Mouse (Mus musculus) forebrain, embryonic 16.5 days (tissue): Measurements from ENCODE around the gene Kat8. TPM values are rescaled to one million over a fixed set of nuclear protein-coding genes. Genes with fewer than 3 reads are reported as not detected.
A peak's percentile ranks its signal among the peaks of the same experiment; 100 is the strongest.

Experiments
- ATAC-seq: fragments of 200-750 bp; cut with Nextera tagmentation; 2 replicates; pipeline ENCODE4 v1.8.0; 2017; ENCODE audit warnings: mild to moderate bottlenecking, moderate library complexity
- H3K27ac ChIP-seq: fragments of 300-500 bp; sonication (generic); 2 replicates; pipeline ENCODE4 v1.5.1; 2014; ENCODE audit warnings: low read length, control low read depth
- H3K27me3 ChIP-seq: fragments of 300-500 bp; sonication (generic); replicated peaks from 2 replicates; pipeline ENCODE4 v1.6.1; 2014; ENCODE audit warnings: low read length; ENCODE audit not compliant: control insufficient read depth, insufficient read depth
- H3K36me3 ChIP-seq: fragments of 300-500 bp; sonication (generic); 2 replicates; pipeline ENCODE4 v1.6.1; 2014; ENCODE audit not compliant: control insufficient read depth, insufficient read depth
- H3K4me1 ChIP-seq: fragments of 300-500 bp; sonication (generic); replicated peaks from 2 replicates; pipeline ENCODE4 v1.6.1; 2014; ENCODE audit warnings: low read length; ENCODE audit not compliant: control insufficient read depth, insufficient read depth
- H3K4me2 ChIP-seq: fragments of 300-500 bp; sonication (generic); 2 replicates; pipeline ENCODE4 v1.6.1; 2014; ENCODE audit warnings: mild to moderate bottlenecking, low read length, control low read depth
- H3K4me3 ChIP-seq: fragments of 300-500 bp; sonication (generic); replicated peaks from 2 replicates; pipeline ENCODE4 v1.5.1; 2014; ENCODE audit warnings: mild to moderate bottlenecking, low read length, control low read depth
- H3K9ac ChIP-seq: fragments of 300-500 bp; sonication (generic); replicated peaks from 2 replicates; pipeline ENCODE4 v1.6.1; 2014; ENCODE audit warnings: low read depth, low read length, control low read depth
- H3K9me3 ChIP-seq: fragments of 300-500 bp; sonication (generic); 2 replicates; pipeline ENCODE4 v1.6.1; 2016; ENCODE audit warnings: low read length; ENCODE audit not compliant: control insufficient read depth
- WGBS: fragments of 180-500 bp; shearing (Covaris S2); extraction: QIAGEN DNeasy Blood & Tissue Kit; methylation state at CpG from one replicate; pipeline ENCODE4 v1.1.7; 2014; 5-methylcytosine and 5-hydroxymethylcytosine counted together
- polyA plus RNA-seq: library from polyadenylated mRNA; unstranded; fragments of >200 nt; fragmentation: Nextera tagmentation; extraction: Ambion mirVana; gene quantifications from 2 replicates; pipeline ENCODE4 v1.2.1, GENCODE M21; 2015

Kat8 gene
- polyA plus RNA-seq, 1 experiment from 2014 or later, result 53.3 TPM

DNA sequence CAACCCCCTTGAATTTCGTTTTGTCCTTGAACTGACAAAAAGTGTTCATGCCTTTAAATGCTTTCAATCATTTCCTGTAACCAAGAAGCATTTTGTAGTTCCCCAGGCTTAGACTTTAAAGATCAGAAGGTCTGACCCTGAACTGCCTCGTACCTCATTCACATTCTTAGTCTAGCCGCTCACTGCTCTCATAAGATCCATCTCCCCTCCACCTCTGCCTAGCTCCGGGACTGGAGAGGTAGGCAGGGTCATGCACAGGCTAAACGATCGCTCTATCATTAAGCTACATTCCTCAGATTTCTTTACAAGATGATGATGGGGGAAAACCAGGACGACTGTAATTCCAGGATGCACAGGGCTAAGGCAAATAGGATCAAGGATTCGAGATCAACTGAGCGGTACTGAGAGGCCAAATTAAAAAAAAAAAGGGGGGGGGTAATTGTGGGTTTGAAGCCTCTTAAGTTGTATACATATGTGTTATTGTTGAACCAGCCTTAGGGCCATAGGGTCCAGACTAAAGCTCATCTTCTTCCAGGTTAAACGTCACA lies 54.1 kb downstream of the Kat8 start:
- Histone ChIP-seq H3K4me1 (peaks cover 22% of the 10 kb centered on the region), H3K4me2 (peak overlapping the region; percentile 56), H3K36me3 (peaks cover 10% of the 10 kb centered on the region), H3K4me3 (peak overlapping the region; percentile 93), H3K27ac (peak overlapping the region; percentile 97), H3K9me3 (no peaks in the 10 kb centered on the region), H3K27me3 (no peaks in the 10 kb centered on the region), H3K9ac (peak overlapping the region; percentile 93)
- WGBS, result 10% methylated on average over 10 of the region's 10 CpGs
- ATAC-seq, result no peak

DNA sequence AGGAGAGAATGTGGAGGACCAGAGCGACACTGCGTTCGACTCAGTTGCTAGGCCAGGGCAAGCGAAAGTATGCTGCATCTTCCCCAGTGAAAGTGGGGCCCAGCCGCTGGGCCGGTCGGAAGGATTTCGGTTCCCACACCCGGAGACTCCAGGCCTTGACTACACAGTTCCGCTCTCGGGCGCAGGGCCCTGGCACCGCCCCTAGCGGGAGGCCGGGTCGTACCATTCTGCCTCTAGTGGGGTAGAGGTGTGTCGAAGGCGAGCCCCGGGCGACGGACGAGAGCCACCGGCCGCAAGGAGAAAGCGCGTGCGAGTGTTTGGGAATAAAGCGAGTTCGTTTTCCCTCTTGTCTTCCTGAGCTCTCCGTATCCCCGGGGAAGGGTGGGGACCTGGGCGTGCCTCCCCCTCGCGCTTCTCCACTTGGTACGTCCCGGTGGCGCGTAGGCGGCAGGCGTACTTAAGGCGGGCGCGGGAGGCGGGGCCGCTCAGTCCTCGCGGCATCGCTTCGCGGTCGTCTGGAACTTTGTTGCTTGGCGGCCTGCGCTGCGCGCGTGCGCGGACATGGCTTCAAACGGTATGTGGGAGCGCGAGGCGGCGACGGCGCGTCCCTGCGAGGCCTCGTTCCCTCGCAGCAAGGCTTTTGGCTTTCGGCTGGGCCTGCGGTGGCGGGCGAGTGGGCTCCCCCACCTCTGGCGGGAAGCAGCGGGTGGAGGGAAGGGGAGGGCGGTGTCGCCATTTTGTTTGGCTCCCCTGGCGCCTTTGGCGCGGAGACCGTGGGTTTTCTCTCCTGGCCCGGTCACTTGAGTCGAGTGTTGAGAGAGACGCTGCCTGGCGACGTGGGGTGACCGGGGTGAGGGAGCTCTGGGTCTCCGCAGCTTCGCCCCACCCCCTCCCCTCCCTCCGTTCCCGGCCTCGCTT lies 54.9 kb downstream of the Kat8 start, which contains the start of gene Fus:
Gene Fus, plus strand, starts transcription at position 454 of the 918 bp plus-strand sequence.
- Histone ChIP-seq H3K4me1 (peaks cover 22% of the 10 kb centered on the region), H3K27ac (peak within 1 kb of the TSS; percentile 97), H3K4me3 (peak within 1 kb of the TSS; percentile 93), H3K4me2 (peak within 1 kb of the TSS; percentile 80), H3K36me3 (peaks cover 15% of the 10 kb centered on the region), H3K27me3 (no peaks in the 10 kb centered on the region), H3K9me3 (no peaks in the 10 kb centered on the region), H3K9ac (peak within 1 kb of the TSS; percentile 93)
- under 1% methylated on average over 86 of the region's 92 CpGs for WGBS
- ATAC-seq, result peak; percentile 94

DNA sequence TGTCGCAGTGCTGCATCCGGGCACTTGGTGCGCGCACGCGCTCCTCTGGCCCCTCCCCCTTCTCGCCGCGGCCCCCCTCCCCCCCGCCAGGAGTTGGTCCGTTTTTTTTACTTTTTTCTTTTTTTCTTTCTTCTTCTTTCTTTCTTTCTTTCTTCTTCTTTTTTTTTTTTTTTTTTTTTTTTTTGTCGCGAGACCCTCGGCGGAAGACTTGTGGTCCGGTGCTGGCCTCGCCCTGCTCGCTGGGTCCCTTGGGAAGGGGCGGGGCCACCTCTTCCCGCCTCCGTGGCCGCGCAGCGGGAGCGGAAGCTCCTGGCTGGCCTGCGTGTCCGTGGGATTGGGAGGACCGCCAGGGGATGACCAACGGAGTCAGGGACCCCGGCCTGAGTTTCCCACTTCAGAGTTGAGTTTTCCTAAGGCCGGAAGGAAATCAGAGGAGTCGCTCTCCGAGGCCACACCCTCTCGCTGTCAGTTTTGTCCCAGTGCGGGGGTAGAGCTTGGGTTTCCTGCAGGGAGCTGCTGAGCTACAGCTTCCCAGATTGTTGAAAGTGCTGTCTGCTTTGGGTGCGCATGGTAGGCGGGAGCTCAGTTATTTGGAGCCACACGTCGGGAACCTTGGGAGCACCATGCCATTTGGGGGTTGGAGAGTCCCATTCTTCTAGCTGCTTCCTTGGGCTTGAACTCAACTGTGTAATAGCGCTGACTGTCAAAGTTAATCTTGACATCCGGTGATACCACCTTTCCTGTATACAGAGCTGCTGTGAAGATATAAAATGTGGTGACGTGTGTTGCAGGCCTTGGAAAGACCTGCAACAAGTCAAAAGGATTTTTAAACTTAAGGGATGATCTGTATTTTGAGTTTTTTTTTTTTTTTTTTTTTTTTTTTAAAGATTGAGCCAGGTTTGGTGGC lies 55.9 kb downstream of the Kat8 start:
- no peaks in the 10 kb centered on the region for H3K27me3 ChIP-seq
- H3K36me3 ChIP-seq, result peaks cover 23% of the 10 kb centered on the region
- peaks cover 22% of the 10 kb centered on the region for H3K4me1 ChIP-seq
- under 1% methylated on average over 40 of the region's 42 CpGs for WGBS
- H3K9me3 ChIP-seq, result no peaks in the 10 kb centered on the region
- H3K9ac ChIP-seq, result peak overlapping the region; percentile 93
- H3K27ac ChIP-seq, result peak overlapping the region; percentile 97
- peak; percentile 24; the same call in 1 of the 2 replicates for ATAC-seq
- H3K4me3 ChIP-seq, result peak overlapping the region; percentile 93
- H3K4me2 ChIP-seq, result peak overlapping the region; percentile 80

DNA sequence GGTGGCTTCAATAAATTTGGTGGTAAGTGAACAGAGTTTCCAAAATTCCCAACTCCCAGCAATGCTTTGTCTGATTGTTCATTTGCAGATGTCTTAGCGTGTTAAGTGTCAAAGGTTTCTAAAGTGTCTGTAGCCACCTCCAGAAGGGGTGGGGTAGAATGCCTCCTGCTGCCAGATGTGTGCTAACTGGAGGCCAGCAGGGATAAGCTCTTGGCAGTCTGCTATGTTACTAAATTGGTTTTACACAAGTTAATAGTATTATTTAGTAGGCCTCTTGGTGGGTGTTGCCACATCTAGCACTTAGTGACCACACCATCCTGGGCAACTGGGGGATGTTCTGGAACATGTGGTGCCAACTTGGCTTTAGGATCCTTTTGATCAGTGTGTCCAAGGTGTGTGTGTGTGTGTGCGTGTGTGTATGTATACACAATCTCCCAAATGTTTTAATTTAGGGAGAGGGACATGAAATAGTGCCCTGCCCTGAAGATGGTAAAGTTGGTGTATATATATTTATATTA lies 62.2 kb downstream of the Kat8 start:
- H3K4me2 ChIP-seq, result no peak overlapping the region
- peaks cover 67% of the 10 kb centered on the region for H3K36me3 ChIP-seq
- H3K27ac ChIP-seq, result no peak overlapping the region
- ATAC-seq, result no peak
- no peak overlapping the region for H3K4me3 ChIP-seq
- 95% methylated on average over 2 of the region's 2 CpGs for WGBS
- H3K9me3 ChIP-seq, result no peaks in the 10 kb centered on the region
- H3K27me3 ChIP-seq, result no peaks in the 10 kb centered on the region
- peaks cover 8% of the 10 kb centered on the region for H3K4me1 ChIP-seq
- no peak overlapping the region for H3K9ac ChIP-seq

Other genes with a start within 250 kb of the Kat8 start
- 30.6 and 33.8 TPM in 2 replicates for gene Bcl7c, start 203.6 kb upstream of the Kat8 start, polyA plus RNA-seq
- 3.5 and 4.5 TPM in 2 replicates for gene Ctf1, start 199.8 kb upstream of the Kat8 start, polyA plus RNA-seq
- 0.11 and 0.17 TPM in 2 replicates for gene Ctf2, start 180.3 kb upstream of the Kat8 start, polyA plus RNA-seq
- gene Fbxl19, start 168.0 kb upstream of the Kat8 start, polyA plus RNA-seq, result 8.0 and 8.4 TPM in 2 replicates
- 9.5 and 9.6 TPM in 2 replicates for gene Orai3, start 142.7 kb upstream of the Kat8 start, polyA plus RNA-seq
- 19.8 and 20.7 TPM in 2 replicates for gene Setd1a, start 135.8 kb upstream of the Kat8 start, polyA plus RNA-seq
- not detected in 2 replicates for gene Gm49388, start 126.9 kb upstream of the Kat8 start, polyA plus RNA-seq
- gene Hsd3b7, start 111.9 kb upstream of the Kat8 start, polyA plus RNA-seq, result 7.3 and 10.7 TPM in 2 replicates
- gene Stx4a, start 88.2 kb upstream of the Kat8 start, polyA plus RNA-seq, result 17.8 and 22.2 TPM in 2 replicates
- gene Stx1b, start 88.0 kb upstream of the Kat8 start, polyA plus RNA-seq, result 37.9 and 50.8 TPM in 2 replicates
- 14.4 and 15.4 TPM in 2 replicates for gene Zfp646, start 36.3 kb upstream of the Kat8 start, polyA plus RNA-seq
- gene Zfp668, start 35.7 kb upstream of the Kat8 start, polyA plus RNA-seq, result 43.4 and 45.4 TPM in 2 replicates
- gene Prss53, start 21.5 kb upstream of the Kat8 start, polyA plus RNA-seq, result 0.87 and 1.3 TPM in 2 replicates
- gene Gm21974, start 17.1 kb upstream of the Kat8 start, polyA plus RNA-seq, result not detected in 2 replicates
- 63.9 and 74.4 TPM in 2 replicates for gene Vkorc1, start 16.9 kb upstream of the Kat8 start, polyA plus RNA-seq
- gene Bckdk, start 8.4 kb upstream of the Kat8 start, polyA plus RNA-seq, result 79.4 and 81.7 TPM in 2 replicates
- 0.19 and 0.32 TPM in 2 replicates for gene Prss8, start 17.6 kb downstream of the Kat8 start, polyA plus RNA-seq
- 13.2 TPM in 2 replicates for gene Prss36, start 34.2 kb downstream of the Kat8 start, polyA plus RNA-seq
- gene Fus, start 54.9 kb downstream of the Kat8 start, polyA plus RNA-seq, result 342 and 386 TPM in 2 replicates
- 4.9 and 5.1 TPM in 2 replicates for gene Pycard, start 81.4 kb downstream of the Kat8 start, polyA plus RNA-seq
- not detected in 2 replicates for gene Trim72, start 91.4 kb downstream of the Kat8 start, polyA plus RNA-seq
- gene Itgam, start 150.1 kb downstream of the Kat8 start, polyA plus RNA-seq, result 0.99 and 1.1 TPM in 2 replicates
- not detected in 2 replicates for gene Gm49368, start 150.2 kb downstream of the Kat8 start, polyA plus RNA-seq
- gene Itgax, start 217.0 kb downstream of the Kat8 start, polyA plus RNA-seq, result not detected in 2 replicates
- not detected in 2 replicates for gene Itgad, start 241.9 kb downstream of the Kat8 start, polyA plus RNA-seq